Mouse (Mus musculus) liver, embryonic 14.5 days (tissue): ENCODE measurements at regions not wholly inside any gene's neighbourhood (a gene's known extent, or its start where the extent isn't known, plus 50 kb on each side); places are given as distances from the start of the nearest gene placed in this dataset.

Source experiments
- CTCF ChIP-seq: IDR thresholded peaks from 2 replicates; pipeline ENCODE4 v1.5.1; 2016; ENCODE audit warnings: antibody characterized with exemption, low read depth, control low read depth
- EP300 ChIP-seq: IDR thresholded peaks from 2 replicates; pipeline ENCODE4 v1.6.1; 2016; ENCODE audit warnings: antibody characterized with exemption, low read depth

- TF ChIP-seq CTCF (no peak), EP300 (no peak)
These were observed 103.3 kb upstream of the Hs3st3a1 start for GRCm38 (mm10) chr11:64331811-64332210.
